Mouse (Mus musculus) G1E (cell line): ENCODE measurements around the gene Apc2.

Source experiments
- CTCF ChIP-seq: IDR thresholded peaks from 2 replicates; pipeline ENCODE4 v1.5.1; 2012; ENCODE audit warnings: low read depth, low read length, inconsistent platforms, mixed read lengths
- GATA1 ChIP-seq: IDR thresholded peaks from 2 replicates; pipeline ENCODE4 v1.6.1; 2012; ENCODE audit warnings: borderline replicate concordance, low read length, inconsistent platforms, mixed read lengths
- TAL1 ChIP-seq: conservative IDR thresholded peaks from 2 replicates; pipeline ENCODE4 v1.6.1; 2012; ENCODE audit warnings: low read depth, low read length, inconsistent platforms, mixed read lengths

GRCm38 (mm10) chr10:80259463-80259805, 36.3 kb upstream of the Apc2 start:
- TF ChIP-seq TAL1: no peak
- no peak for TF ChIP-seq GATA1
- no peak for TF ChIP-seq CTCF
